Mouse (Mus musculus) liver, embryonic 11.5 days (tissue): Measurements from ENCODE around the gene Sepsecs. TPM values are rescaled to one million over a fixed set of nuclear protein-coding genes. Genes with fewer than 3 reads are reported as not detected.

Experiments used
- ATAC-seq: fragments of 200-750 bp; cut with Nextera tagmentation; replicated peaks from 2 replicates; pipeline ENCODE4 v1.8.0; 2017; ENCODE audit warnings: moderate number of reproducible peaks, mild to moderate bottlenecking, moderate TSS enrichment, moderate library complexity; ENCODE audit not compliant: low FRiP score
- DNase-seq: peaks from one replicate; pipeline ENCODE4 v3.0.0-alpha.2; 2017; ENCODE audit warnings: low spot score
- H3K27ac ChIP-seq: fragments of 300-500 bp; sonication (generic); 2 replicates; pipeline ENCODE4 v1.5.1; 2014; ENCODE audit warnings: mild to moderate bottlenecking, low read depth, low read length, control low read depth
- H3K27me3 ChIP-seq: fragments of 300-500 bp; sonication (generic); replicated peaks from 2 replicates; pipeline ENCODE4 v1.6.1; 2014; ENCODE audit warnings: low read length, mixed read lengths; ENCODE audit not compliant: control insufficient read depth, insufficient read depth
- H3K36me3 ChIP-seq: fragments of 300-500 bp; sonication (generic); 2 replicates; pipeline ENCODE4 v1.6.1; 2014; ENCODE audit warnings: mild to moderate bottlenecking, low read length, moderate library complexity, mixed read lengths; ENCODE audit not compliant: control insufficient read depth, insufficient read depth
- H3K4me1 ChIP-seq: fragments of 300-500 bp; sonication (generic); replicated peaks from 2 replicates; pipeline ENCODE4 v1.6.1; 2014; ENCODE audit warnings: low read length, mixed read lengths; ENCODE audit not compliant: control insufficient read depth, insufficient read depth
- H3K4me2 ChIP-seq: fragments of 300-500 bp; sonication (generic); 2 replicates; pipeline ENCODE4 v1.6.1; 2014; ENCODE audit warnings: mild to moderate bottlenecking, control low read depth, moderate library complexity
- H3K4me3 ChIP-seq: fragments of 300-500 bp; sonication (generic); 2 replicates; pipeline ENCODE4 v1.5.1; 2014; ENCODE audit warnings: low read depth, low read length, control low read depth
- H3K9ac ChIP-seq: fragments of 300-500 bp; sonication (generic); 2 replicates; pipeline ENCODE4 v1.6.1; 2014; ENCODE audit warnings: low read depth, low read length, control low read depth
- H3K9me3 ChIP-seq: fragments of 300-500 bp; sonication (generic); 2 replicates; pipeline ENCODE4 v1.6.1; 2016; ENCODE audit warnings: low read length, inconsistent platforms, mixed read lengths; ENCODE audit not compliant: control insufficient read depth
- WGBS: fragments of 180-500 bp; shearing (Covaris S2); extraction: QIAGEN DNeasy Blood & Tissue Kit; methylation state at CpG from one replicate; pipeline ENCODE4 v1.1.7; 2014; 5-methylcytosine and 5-hydroxymethylcytosine counted together
- polyA plus RNA-seq: library from polyadenylated mRNA; unstranded; fragments of >200 nt; fragmentation: Nextera tagmentation; extraction: Ambion mirVana; gene quantifications from 2 replicates; pipeline ENCODE4 v1.2.1, GENCODE M21; 2014

The Sepsecs gene
- polyA plus RNA-seq, 1 experiment from 2014 or later = 12.7 TPM

DNA sequence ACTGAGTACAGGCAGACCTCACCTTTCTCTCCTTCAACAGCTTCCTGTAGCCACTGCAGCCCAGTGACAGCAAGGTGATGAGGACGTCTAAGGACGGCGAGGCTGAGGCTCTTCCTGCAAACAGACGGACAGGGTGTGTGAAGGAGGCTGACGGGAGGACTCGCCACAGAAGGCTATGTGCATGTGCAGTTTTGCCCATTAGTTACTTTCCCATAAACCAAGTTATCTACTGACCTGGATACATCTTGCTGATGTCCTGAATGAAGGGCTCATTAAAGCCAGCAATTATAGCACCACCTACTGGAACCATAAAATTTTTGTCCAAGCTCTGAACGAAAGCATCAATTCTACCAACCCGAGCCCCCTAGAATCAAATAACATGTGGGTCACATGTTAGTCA, 13.5 kb downstream of the Sepsecs start:
- DNase-seq (no peak), ATAC-seq (no peak)
- Histone ChIP-seq H3K36me3 (peaks cover 7% of the 10 kb centered on the region), H3K9ac (no peak overlapping the region), H3K4me1 (no peaks in the 10 kb centered on the region), H3K9me3 (no peaks in the 10 kb centered on the region), H3K27me3 (no peaks in the 10 kb centered on the region), H3K27ac (no peak overlapping the region), H3K4me2 (no peak overlapping the region), H3K4me3 (no peak overlapping the region)
- WGBS = 86% methylated on average over 8 of the region's 8 CpGs

DNA sequence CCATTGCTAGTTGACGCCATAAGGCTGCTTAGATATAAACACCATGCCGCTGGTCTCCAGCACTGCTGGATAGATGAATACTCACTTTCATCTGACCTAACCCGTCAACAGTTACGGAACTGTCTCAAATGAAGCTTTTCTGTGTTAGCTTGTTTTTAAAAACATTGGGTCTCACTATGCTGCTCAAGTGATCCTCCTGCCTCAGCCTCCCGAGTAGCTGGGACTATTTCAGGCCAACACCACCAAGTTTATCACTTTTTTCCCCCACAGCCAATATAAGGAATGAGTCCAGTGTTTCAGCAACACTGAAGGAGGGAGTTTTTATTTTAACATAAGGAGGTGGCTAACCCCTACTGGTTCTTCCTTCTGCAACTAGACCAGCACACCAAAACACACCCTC, 14.5 kb downstream of the Sepsecs start:
- no peak for DNase-seq
- H3K9ac ChIP-seq = no peak overlapping the region
- H3K9me3 ChIP-seq = no peaks in the 10 kb centered on the region
- no peak overlapping the region for H3K4me2 ChIP-seq
- H3K4me3 ChIP-seq = no peak overlapping the region
- H3K4me1 ChIP-seq = no peaks in the 10 kb centered on the region
- H3K27ac ChIP-seq = no peak overlapping the region
- no peaks in the 10 kb centered on the region for H3K27me3 ChIP-seq
- H3K36me3 ChIP-seq = peaks cover 7% of the 10 kb centered on the region
- ATAC-seq = no peak
- 90% methylated on average over 5 of the region's 5 CpGs for WGBS

DNA sequence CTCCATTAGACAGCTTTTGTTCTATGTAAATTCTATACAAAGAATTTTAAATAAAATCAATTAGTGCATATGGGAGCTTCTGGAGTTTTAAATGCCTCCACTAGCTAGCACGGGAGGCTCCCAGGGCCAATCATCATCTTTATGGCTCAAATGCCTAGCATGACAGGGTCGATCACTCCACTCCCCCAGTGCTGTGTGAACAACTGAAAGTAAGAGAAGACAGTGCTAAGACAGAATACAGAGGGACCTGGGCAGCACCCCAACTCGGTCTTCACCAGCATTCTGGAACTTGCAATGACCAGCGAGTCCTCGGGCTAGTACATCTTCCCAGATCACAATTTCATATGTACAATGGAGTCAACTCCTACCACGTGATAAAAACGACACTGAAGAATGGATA, 16.9 kb downstream of the Sepsecs start:
- H3K27ac ChIP-seq = no peak overlapping the region
- ATAC-seq (no peak), DNase-seq (no peak)
- H3K36me3 ChIP-seq = peaks cover 7% of the 10 kb centered on the region
- H3K4me3 ChIP-seq = no peak overlapping the region
- H3K4me2 ChIP-seq = no peak overlapping the region
- H3K9ac ChIP-seq = no peak overlapping the region
- no peaks in the 10 kb centered on the region for H3K27me3 ChIP-seq
- H3K4me1 ChIP-seq = no peaks in the 10 kb centered on the region
- no peaks in the 10 kb centered on the region for H3K9me3 ChIP-seq
- WGBS = 92% methylated on average over 7 of the region's 7 CpGs

DNA sequence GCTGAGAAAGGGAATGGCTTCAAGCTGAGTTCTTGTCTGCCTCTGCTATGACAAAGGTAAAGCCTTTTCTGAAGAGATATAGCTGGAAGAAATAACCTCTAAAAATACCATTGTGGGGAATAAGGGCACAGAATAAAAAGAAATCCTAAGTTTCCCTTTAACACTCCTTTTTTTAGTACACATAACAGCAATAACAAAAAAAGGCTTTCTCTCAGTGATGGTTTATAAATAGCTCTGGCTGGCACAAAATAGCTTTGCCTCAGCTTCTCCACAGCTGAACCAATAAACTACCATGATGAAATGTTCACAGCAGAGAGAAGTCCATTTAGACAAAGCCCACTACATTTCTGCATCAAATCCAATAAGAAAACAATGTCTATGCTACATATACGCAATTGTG, 17.4 kb downstream of the Sepsecs start:
- no peak for ATAC-seq
- H3K27ac ChIP-seq = no peak overlapping the region
- H3K9me3 ChIP-seq = no peaks in the 10 kb centered on the region
- H3K4me2 ChIP-seq = no peak overlapping the region
- H3K9ac ChIP-seq = no peak overlapping the region
- no peak for DNase-seq
- no peaks in the 10 kb centered on the region for H3K27me3 ChIP-seq
- 92% methylated on average over 1 of the region's 1 CpGs for WGBS
- H3K4me3 ChIP-seq = no peak overlapping the region
- H3K4me1 ChIP-seq = no peaks in the 10 kb centered on the region
- H3K36me3 ChIP-seq = peaks cover 7% of the 10 kb centered on the region

DNA sequence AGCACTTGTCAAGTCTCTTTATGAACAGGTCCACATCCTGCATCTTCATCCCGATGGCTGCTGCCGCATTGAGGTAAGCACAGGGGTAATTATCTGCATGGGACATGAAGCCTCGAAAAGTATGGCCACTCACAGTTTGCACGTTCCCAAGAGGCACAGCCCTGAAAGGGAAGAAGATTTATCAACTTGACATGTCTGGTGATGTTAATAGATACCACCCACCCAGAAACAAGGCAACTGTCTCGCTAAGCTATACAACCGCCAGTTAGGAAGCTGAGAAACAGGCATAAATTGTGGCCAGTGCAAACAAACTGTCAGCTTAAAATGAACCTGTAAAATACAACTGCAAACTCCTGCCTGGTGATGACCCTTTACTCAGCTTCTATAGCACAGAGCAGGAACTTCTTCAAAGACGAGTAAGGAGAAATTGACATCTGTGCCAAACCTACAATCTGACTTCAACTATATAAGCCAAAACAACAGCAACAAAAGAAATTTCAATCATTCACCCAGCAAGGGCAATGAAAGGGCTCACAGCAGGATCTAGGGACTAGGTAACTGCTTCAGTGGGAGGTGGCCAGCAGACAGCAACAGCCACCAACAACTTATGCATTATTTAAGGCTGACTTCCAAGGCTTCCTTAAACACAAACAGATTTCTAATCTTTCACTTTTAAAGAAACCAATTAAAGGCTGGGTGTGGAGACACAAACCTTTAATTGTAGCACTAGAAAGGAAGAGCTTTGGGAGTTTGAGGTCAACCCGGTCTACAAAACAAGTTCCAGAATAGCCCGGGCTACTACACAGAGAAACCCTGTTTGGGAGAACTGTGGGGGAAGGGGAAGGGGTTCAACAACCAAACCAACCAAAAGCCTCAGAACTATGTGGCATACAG, 25.3 kb downstream of the Sepsecs start:
- no peak overlapping the region for H3K27ac ChIP-seq
- DNase-seq (no peak), ATAC-seq (no peak)
- H3K27me3 ChIP-seq = no peaks in the 10 kb centered on the region
- H3K36me3 ChIP-seq = peaks cover 24% of the 10 kb centered on the region
- H3K4me3 ChIP-seq = no peak overlapping the region
- 68% methylated on average over 9 of the region's 9 CpGs for WGBS
- no peak overlapping the region for H3K9ac ChIP-seq
- H3K4me1 ChIP-seq = no peaks in the 10 kb centered on the region
- no peaks in the 10 kb centered on the region for H3K9me3 ChIP-seq
- no peak overlapping the region for H3K4me2 ChIP-seq

DNA sequence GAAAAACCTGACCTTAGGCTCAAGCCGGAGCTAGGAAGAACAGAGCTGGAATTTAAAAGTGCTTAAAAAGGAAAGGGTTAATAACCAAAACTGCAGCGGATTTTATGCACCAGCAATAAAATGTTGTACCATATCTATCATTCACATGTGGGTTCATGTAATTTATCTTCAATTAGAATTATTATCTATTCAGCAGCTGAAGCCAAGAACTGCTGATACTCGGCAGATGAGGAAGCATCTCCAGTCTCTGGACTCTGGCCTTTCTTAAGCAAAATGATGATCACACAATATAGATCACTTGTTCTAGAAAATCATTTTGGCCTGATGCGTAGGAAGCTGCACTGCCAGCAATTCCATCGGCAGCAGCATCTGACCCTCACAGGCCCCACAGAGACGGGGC, 27.8 kb downstream of the Sepsecs start:
- Histone ChIP-seq H3K27ac (no peak overlapping the region), H3K36me3 (peaks cover 21% of the 10 kb centered on the region), H3K27me3 (no peaks in the 10 kb centered on the region), H3K4me2 (no peak overlapping the region), H3K4me1 (no peaks in the 10 kb centered on the region), H3K4me3 (no peak overlapping the region), H3K9ac (no peak overlapping the region), H3K9me3 (no peaks in the 10 kb centered on the region)
- 90% methylated on average over 6 of the region's 6 CpGs for WGBS
- ATAC-seq (no peak), DNase-seq (no peak)

DNA sequence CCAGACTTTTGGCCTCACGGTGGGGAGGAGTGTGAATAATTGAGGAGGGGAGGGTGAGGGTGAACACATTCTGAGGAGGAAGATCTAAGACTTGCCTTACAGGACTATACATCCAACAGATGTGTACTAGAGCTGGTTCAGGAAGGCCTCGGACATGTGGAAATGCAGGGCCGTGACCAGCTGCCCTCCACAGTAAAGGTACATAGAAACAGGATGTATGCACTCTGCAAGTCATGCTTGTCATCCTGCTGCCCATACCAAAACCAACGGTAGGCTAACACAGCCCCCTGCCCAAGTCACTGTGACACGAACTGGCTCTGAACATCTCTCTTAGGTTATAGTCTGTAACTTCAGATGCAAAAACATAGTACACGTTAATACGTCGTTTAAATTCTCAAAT, 30.6 kb downstream of the Sepsecs start:
- peaks cover 6% of the 10 kb centered on the region; the same call in 1 of the 2 replicates for H3K36me3 ChIP-seq
- ATAC-seq (no peak), DNase-seq (no peak)
- 78% methylated on average over 8 of the region's 8 CpGs for whole genome bisulfite sequencing
- no peak overlapping the region for H3K9ac ChIP-seq
- H3K9me3 ChIP-seq = no peaks in the 10 kb centered on the region
- no peaks in the 10 kb centered on the region for H3K27me3 ChIP-seq
- no peaks in the 10 kb centered on the region for H3K4me1 ChIP-seq
- no peak overlapping the region for H3K4me3 ChIP-seq
- no peak overlapping the region for H3K27ac ChIP-seq
- H3K4me2 ChIP-seq = no peak overlapping the region

DNA sequence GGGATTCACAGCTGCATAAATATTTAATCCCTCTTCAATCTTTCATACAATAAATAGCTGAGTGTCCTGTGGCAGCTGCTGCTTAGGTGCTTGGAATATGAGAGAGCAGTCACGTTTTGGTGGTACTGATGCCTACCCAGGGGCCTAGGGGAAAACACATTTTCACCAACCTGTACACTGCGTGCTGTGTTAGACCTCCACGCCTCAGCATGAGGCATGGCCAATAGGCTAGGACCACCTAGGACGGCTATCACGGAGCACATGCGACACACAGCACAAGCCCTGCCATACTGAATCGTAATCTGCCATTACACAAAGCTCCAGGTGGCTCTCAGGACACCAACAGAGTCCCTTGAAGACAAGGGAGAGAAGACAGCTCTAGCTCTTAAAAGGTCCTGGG, 31.5 kb downstream of the Sepsecs start:
- WGBS = 87% methylated on average over 7 of the region's 7 CpGs
- H3K9me3 ChIP-seq = no peaks in the 10 kb centered on the region
- no peak for ATAC-seq
- H3K4me2 ChIP-seq = no peak overlapping the region
- H3K27me3 ChIP-seq = no peaks in the 10 kb centered on the region
- no peaks in the 10 kb centered on the region for H3K4me1 ChIP-seq
- DNase-seq = no peak
- H3K27ac ChIP-seq = no peak overlapping the region
- H3K36me3 ChIP-seq = peaks cover 3% of the 10 kb centered on the region; the same call in 1 of the 2 replicates
- H3K4me3 ChIP-seq = no peak overlapping the region
- no peak overlapping the region for H3K9ac ChIP-seq

DNA sequence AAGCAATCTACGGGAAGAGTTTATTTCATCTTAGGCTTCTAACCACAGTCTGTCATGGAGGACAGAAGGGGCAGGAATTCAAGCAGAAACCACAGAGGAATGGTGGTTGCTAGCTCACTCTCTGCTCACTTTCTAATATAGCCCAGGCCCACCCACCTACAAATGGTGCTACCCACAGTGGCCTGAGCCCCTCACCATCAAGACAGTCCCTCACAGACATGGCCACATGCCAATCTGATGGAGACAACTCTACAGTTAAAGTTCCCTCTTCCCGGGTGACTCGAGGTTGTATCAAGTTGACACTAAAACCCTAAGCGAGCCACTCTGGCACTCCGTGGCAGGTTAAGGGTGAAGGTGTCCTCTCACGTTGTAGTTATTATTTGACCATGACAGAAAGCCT, 32.6 kb downstream of the Sepsecs start:
- Histone ChIP-seq H3K27ac (no peak overlapping the region), H3K27me3 (no peaks in the 10 kb centered on the region), H3K4me3 (no peak overlapping the region), H3K9me3 (no peaks in the 10 kb centered on the region), H3K4me1 (no peaks in the 10 kb centered on the region), H3K36me3 (no peaks in the 10 kb centered on the region), H3K4me2 (no peak overlapping the region), H3K9ac (no peak overlapping the region)
- 76% methylated on average over 6 of the region's 6 CpGs for WGBS
- DNase-seq (no peak), ATAC-seq (no peak)
